Comparison of ENCODE assay signal across 8 mouse cellular contexts in the genomic region with DNA sequence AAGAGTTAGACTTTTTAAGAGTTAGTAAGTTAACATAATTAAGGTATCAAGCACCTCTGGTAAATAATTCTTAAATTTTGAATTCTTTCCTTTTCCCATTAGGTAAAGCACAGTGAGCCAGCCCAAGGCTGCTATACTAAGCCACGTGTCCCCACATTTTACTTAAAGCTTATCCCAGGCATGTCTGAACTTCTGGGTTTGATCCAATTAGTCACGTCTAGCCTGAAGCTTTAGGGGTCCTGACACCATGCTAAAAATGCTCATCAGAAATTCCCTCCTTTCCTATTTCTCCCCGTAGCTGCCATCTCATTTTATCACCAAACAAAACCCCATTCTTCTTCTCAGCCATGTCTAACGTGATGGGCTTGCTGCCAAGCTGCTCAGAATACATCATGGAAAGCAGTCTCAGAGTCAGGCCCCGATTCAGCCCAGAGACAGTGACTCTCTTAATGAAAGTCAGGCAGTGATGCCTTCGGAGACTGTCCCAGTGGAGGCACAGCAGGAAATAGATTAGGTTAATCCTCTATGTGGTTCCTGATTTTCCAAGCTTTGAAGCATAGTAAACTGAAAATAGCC.
DNase-seq lines count a peak whose midpoint lies in the region; ATAC-seq lines count a peak whose summit lies in the region.

No protein-coding gene starts in this region.

- no peaks in the 10 kb centered on the region for H3K36me3 ChIP-seq in heart, embryonic 13.5 days
- H3K36me3 ChIP-seq in hindbrain, embryonic 14.5 days (replicated peaks; ENCODE audit: control insufficient read depth, insufficient read depth): no peaks in the 10 kb centered on the region
- no peaks in the 10 kb centered on the region for H3K36me3 ChIP-seq in neural tube, embryonic 12.5 days

- 9% methylated on average over 6 of the region's 6 CpGs for WGBS in heart, embryonic 13.5 days
- WGBS in hindbrain, embryonic 14.5 days: 4% methylated on average over 6 of the region's 6 CpGs
- 13% methylated on average over 6 of the region's 6 CpGs for WGBS in neural tube, embryonic 12.5 days

- H3K4me1 ChIP-seq in heart, embryonic 13.5 days: peaks cover 43% of the 10 kb centered on the region
- H3K4me1 ChIP-seq in hindbrain, embryonic 14.5 days (replicated peaks; ENCODE audit: control insufficient read depth, insufficient read depth, low read length): 0 out of 2 replicates have a peak, but pooled peaks cover 8% of the 10 kb centered on the region
- H3K4me1 ChIP-seq in neural tube, embryonic 12.5 days: peaks cover 6% of the 10 kb centered on the region

- H3K4me2 ChIP-seq in heart, embryonic 13.5 days: 0 out of 2 replicates have a peak overlapping the region, but pooled peaks have one; percentile 5
- no peak overlapping the region for H3K4me2 ChIP-seq in hindbrain, embryonic 14.5 days (replicated peaks)
- no peak overlapping the region for H3K4me2 ChIP-seq in neural tube, embryonic 12.5 days (replicated peaks)

- no peak overlapping the region for H3K9ac ChIP-seq in heart, embryonic 13.5 days
- no peak overlapping the region for H3K9ac ChIP-seq in hindbrain, embryonic 14.5 days
- no peak overlapping the region for H3K9ac ChIP-seq in neural tube, embryonic 12.5 days

- 0 out of 2 replicates have a peak overlapping the region, but pooled peaks have one; percentile 15 for H3K27ac ChIP-seq in heart, embryonic 13.5 days (replicated peaks)
- peak overlapping the region; percentile 16; the same call in 1 of the 2 replicates for H3K27ac ChIP-seq in hindbrain, embryonic 14.5 days
- no peak overlapping the region for H3K27ac ChIP-seq in neural tube, embryonic 12.5 days

- ATAC-seq in heart, embryonic 13.5 days (ENCODE audit: extremely low read depth, insufficient number of reproducible peaks, low FRiP score, low TSS enrichment): no peak
- peak; percentile 94 for ATAC-seq in hindbrain, embryonic 14.5 days (ENCODE audit: low FRiP score)
- ATAC-seq in neural tube, embryonic 12.5 days (ENCODE audit: low FRiP score, low read depth): peak; percentile 97
- no peak; the same call in 1 of the 2 replicates for ATAC-seq in frontal cortex, adult (ENCODE audit: low TSS enrichment)

- peaks cover 12% of the 10 kb centered on the region; the same call in 1 of the 2 replicates for H3K27me3 ChIP-seq in heart, embryonic 13.5 days (replicated peaks)
- H3K27me3 ChIP-seq in hindbrain, embryonic 14.5 days (ENCODE audit: control insufficient read depth, insufficient read depth, low read length): no peaks in the 10 kb centered on the region
- H3K27me3 ChIP-seq in neural tube, embryonic 12.5 days (replicated peaks): no peaks in the 10 kb centered on the region

- H3K4me3 ChIP-seq in heart, embryonic 13.5 days: no peak overlapping the region
- H3K4me3 ChIP-seq in hindbrain, embryonic 14.5 days (replicated peaks; ENCODE audit: low read length): no peak overlapping the region
- H3K4me3 ChIP-seq in neural tube, embryonic 12.5 days: no peak overlapping the region

- H3K9me3 ChIP-seq in heart, embryonic 13.5 days: no peaks in the 10 kb centered on the region
- no peaks in the 10 kb centered on the region for H3K9me3 ChIP-seq in hindbrain, embryonic 14.5 days (ENCODE audit: control insufficient read depth, low read length)
- H3K9me3 ChIP-seq in neural tube, embryonic 12.5 days: no peaks in the 10 kb centered on the region

- DNase-seq in heart, adult 9 months (ENCODE audit: low spot score in 2 of 2): no peak
- DNase-seq in cerebellum, adult 9-11 months: peak; percentile 5
- DNase-seq in hindbrain, embryonic 14.5 days (ENCODE audit: low spot score): peak; percentile 77
- no peak for DNase-seq in c-Kit-positive CD71-positive TER-119-positive erythroid progenitor cells, embryonic 14.5 days (ENCODE audit: low spot score)
- DNase-seq in T-cell, adult 2 months (ENCODE audit: low spot score): no peak

Comparison
In these comparisons a context has a peak if more than half of its experiments do, and no peak if none do; other contexts are left out.
1. ATAC-seq: peak in hindbrain, embryonic 14.5 days (single experiment) and neural tube, embryonic 12.5 days (single experiment); none in heart, embryonic 13.5 days (single experiment) and frontal cortex, adult (single experiment).
2. DNase-seq: peak in cerebellum, adult 9-11 months (single experiment) and hindbrain, embryonic 14.5 days (single experiment); none in heart, adult 9 months (0 of 2), c-Kit-positive CD71-positive TER-119-positive erythroid progenitor cells, embryonic 14.5 days (single experiment) and T-cell, adult 2 months (single experiment).